Mouse (Mus musculus): ENCODE measurements around the gene Nkiras1. TPM values are rescaled to one million over a fixed set of nuclear protein-coding genes. Genes with fewer than 3 reads are reported as not detected.
"Not testable (repeated sequence)": the region's sequence is repeated elsewhere in the genome, so short reads cannot be mapped to it uniquely, and the experiment has no call there.

Nkiras1 gene
- polyA plus RNA-seq (2012; rRNA removed) = 26.1 and 28.8 TPM in 2 replicates

DNA sequence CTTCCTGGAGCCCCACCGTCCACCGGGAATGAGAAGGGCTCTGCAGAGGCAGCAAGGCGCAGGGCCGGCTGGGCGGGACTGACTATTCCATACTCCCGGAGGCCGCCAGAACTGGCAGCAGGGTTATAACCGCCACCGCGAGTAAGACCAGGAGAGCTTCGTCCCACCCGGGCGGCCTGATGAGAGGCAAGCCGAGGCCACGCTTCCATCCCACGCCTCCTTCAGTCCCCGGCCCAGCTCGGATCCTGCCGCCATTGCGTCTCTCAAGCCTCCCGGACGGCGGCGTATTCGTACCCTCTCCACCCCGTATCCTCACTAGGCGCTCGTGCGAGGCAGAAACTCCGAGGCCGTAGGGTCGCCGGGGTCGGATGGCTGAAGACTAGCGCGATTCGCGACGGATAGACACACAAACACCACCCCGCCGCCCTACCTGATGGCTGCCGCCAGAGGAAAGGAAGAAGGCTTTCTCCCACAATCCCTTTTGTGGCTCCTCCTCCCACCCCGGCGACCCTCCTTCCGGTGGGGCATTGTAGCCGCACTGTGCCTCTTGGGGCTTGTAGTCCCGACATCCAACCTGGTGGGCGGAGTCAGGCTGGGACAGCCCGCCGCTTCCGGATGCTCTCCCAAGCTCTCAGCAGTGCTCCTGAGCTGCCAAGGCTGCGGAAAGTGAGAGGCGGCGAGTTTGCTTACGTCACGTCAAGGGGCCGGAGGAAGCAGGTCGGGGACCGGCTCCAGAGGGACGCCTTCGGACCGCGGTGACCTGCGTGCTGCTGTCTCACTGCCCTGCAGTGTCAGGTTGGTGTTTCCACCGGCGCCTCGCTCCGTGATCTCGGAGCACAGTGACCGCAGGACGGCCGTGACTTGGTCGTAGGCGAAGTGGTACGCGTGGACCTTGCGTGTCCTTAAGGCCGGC lies at the start of gene Nkiras1, which contains the start of gene Rpl15:
TSS of gene Nkiras1 (plus strand) at position 608 of the 913 bp plus-strand sequence.
TSS of gene Rpl15 (minus strand) at position 863 of the 913 bp plus-strand sequence.
- peak; percentile 100 for DNase-seq (ENCODE audit: low read depth)
- peak; percentile 2; the same call in 1 of the 2 replicates for TF ChIP-seq CTCF (IDR thresholded peaks at IDR 0.05; ENCODE audit: borderline replicate concordance, extremely low read depth, insufficient read depth, insufficient read length)
- peak; percentile 69; the same call in 1 of the 2 replicates for TF ChIP-seq POLR2A (IDR thresholded peaks at IDR 0.05; ENCODE audit: borderline replicate concordance, extremely low read depth, insufficient read depth, insufficient read length, poor library complexity, severe bottlenecking)

DNA sequence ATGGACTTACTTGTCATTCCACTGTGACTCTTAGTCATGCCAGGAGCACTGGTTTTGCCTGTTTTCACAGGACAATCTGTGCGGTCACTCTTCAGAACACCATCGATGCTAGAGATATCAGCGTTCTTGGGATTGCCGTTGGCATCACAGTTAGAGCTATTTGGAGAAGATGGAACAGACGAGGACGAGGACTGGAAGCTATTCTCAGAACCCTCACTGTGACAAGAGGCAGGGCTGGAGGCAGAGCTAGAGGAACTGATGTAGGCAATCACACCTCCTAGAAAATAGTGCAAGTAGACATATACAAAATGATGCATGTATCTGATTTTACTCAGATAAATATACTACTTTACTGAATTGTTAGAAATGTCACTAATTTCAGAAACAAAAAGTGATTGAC lies 49.0 kb upstream of the Nkiras1 start:
- no peak for TF ChIP-seq CTCF (IDR thresholded peaks at IDR 0.05; ENCODE audit: borderline replicate concordance, extremely low read depth, insufficient read depth, insufficient read length)
- no peak for TF ChIP-seq POLR2A (IDR thresholded peaks at IDR 0.05; ENCODE audit: borderline replicate concordance, extremely low read depth, insufficient read depth, insufficient read length, poor library complexity, severe bottlenecking)
- DNase-seq (ENCODE audit: low read depth) = no peak

DNA sequence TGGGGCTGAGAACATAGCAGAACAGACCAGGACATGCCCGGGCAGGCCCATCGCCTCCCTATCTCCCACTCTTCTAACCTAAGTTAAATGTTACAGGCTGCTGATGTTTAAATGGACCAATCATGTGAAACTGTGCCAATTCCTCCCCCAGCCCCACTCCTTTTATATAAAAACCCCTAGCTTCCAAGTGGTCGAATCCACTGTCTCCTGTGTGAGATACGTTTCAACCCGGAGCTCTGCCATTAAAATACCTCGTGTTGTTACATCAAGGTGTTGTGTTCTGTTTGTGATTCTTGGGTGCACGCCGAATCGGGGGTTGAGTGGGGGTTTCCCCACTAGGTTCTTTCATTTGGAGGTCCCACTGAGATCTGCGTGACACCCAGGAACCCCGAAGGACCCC lies 45.5 kb upstream of the Nkiras1 start:
- DNase-seq (ENCODE audit: low read depth) = not testable (repeated sequence)

DNA sequence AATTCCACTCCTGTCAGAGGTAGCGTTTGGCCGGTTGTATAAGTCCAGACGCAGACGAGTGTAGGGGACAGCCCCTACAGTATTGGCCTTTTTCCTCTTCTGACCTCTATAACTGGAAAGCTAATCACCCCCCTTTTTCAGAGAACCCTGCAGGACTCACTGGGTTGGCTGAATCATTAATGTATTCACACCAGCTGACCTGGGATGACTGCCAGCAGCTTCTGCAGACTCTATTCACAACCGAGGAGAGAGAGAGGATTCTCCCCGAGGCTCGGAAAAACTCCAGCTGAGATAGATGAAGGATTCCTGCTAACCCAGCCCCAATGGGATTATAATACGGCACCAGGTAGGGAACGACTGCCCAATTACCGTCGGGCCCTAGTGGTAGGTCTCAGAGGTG lies 44.8 kb upstream of the Nkiras1 start:
- DNase-seq (ENCODE audit: low read depth) = peak; percentile 48

DNA sequence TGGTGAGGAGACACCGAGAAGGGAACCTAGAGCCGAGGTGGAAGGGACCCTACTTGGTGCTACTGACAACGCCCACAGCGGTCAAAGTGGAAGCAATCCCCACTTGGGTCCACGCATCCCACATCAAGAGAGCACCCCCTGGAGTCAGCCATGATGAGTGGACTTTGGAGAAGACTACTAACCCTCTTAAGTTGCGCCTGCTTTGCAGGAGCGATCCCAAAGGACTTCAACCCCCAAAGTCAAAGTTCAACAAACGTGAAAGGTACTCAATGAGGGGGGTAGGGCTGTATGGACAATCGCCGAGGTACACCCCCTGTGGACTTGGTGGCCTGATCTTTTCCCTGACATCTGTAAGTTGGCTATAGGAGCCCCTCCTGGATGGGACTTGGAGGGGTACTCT lies 41.2 kb upstream of the Nkiras1 start:
- not testable (repeated sequence) for DNase-seq (ENCODE audit: low read depth)

DNA sequence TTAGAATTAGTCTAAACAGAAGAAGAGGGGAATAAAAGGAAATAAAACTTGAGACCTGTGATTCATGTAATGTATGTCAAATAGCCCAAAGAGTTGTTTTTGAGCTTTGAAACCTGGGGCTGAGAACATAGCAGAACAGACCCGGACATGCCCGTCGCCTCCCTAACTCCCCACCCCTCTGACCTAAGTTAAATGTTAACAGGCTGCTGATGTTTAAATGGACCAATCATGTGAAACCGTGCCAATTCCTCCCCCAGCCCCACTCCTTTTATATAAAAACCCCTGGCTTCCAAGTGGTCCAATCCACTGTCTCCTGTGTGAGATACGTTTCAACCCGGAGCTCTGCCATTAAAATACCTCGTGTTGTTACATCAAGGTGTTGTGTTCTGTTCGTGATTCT lies 39.1 kb upstream of the Nkiras1 start:
- DNase-seq (ENCODE audit: low read depth) = not testable (repeated sequence)

DNA sequence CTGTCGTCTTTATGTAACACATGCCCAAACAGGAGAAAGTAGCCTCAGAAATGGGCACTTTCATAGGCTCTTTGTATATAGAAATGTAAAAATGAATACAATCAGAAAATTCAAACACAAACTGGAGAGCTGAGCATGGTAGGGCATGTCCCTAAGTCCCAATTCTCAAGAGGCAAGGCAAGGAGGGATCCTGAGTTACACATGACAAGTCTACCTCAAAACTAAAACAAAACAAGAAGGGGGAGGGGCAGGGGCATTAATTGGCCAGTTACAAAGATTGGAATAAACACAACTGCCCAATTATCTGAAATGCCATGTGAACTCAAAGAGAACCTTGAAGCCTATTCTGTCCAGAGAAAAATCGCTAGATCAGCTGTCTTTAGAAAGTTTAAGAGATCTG lies 37.9 kb upstream of the Nkiras1 start:
- TF ChIP-seq POLR2A (IDR thresholded peaks at IDR 0.05; ENCODE audit: borderline replicate concordance, extremely low read depth, insufficient read depth, insufficient read length, poor library complexity, severe bottlenecking) = no peak
- TF ChIP-seq CTCF (IDR thresholded peaks at IDR 0.05; ENCODE audit: borderline replicate concordance, extremely low read depth, insufficient read depth, insufficient read length) = no peak

DNA sequence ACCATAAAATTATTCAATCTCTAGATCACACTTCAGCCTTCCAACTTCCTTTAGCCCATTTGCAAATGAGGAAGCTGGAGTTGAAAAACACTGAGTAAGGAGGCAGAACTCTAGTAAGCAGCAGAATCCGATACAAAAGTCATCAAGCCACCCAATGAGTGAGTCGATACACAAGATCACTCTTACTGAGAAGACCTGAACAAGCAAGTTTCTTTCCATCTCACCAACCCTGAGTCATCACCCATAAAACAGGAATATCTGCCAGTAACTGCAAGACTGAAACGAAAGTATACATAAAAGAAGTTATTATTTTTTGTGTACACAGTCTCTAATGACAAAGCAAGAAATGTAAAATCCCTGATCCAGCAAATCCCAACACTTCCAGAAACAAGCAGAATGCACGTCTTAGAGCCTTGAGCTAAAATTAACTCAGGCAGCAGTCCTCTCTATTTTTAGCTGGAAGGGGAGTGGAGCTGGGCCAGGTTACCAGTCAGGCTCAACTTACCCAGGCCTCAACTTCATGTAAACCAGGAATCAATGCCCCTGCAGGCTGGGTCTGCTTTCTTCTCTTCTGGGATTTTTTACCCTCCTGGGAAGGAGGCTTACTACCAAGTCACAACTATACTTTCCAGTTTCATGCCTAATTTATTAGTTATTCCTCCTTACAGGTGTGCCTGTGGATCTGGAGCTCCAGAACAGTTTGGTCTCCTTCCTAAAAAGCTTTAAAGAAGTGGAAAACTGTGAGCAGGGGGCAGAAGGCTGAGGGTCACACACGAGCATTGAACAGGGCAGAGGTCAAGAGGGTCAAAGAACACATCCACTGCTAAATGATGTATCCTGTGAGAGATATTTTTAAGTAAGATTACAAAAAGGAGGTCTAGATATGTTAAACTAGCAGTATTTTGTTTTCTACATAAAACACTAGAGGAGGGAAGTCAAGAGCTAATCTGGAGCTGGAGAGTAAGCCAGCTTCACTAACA lies 36.7 kb upstream of the Nkiras1 start:
- DNase-seq (ENCODE audit: low read depth) = no peak
- TF ChIP-seq CTCF (IDR thresholded peaks at IDR 0.05; ENCODE audit: borderline replicate concordance, extremely low read depth, insufficient read depth, insufficient read length) (no peak), POLR2A (IDR thresholded peaks at IDR 0.05; ENCODE audit: borderline replicate concordance, extremely low read depth, insufficient read depth, insufficient read length, poor library complexity, severe bottlenecking) (no peak)

More for the DNA sequence above, 37.9 kb upstream of the Nkiras1 start:
- no peak for DNase-seq (ENCODE audit: low read depth)

DNA sequence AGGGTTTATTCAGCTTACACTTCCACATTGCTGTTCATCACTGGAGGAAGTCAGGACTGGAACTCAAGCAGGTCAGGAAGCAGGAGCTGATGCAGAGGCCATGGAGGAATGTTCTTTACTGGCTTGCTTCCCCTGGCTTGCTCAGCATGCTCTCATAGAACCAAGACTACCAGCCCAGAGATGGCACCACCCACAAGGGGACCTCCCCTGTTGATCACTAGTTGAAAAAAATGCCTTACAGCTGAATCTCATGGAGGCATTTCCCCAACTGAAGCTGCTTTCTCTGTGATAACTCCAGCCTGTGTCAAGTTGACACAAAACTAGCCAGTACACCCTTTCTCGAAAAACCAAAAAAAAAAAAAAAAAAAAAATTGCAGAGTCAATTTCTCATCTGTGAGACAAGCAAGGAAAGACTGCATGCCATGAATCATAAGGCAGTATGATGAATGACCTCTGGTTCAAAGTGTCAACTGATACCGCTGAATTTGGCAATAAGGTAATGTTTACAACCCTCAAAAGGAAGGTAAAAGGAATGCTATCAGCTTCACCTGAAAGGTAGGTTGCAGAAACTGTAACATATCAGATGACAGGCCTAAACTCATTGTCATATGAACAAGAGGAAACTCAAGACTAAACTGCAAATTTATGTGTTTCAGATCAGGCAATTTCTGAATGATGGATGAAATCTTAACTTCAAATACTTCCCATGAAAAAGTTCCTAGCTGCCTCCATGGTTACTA lies 34.3 kb upstream of the Nkiras1 start:
- DNase-seq (ENCODE audit: low read depth) = not testable (repeated sequence)

DNA sequence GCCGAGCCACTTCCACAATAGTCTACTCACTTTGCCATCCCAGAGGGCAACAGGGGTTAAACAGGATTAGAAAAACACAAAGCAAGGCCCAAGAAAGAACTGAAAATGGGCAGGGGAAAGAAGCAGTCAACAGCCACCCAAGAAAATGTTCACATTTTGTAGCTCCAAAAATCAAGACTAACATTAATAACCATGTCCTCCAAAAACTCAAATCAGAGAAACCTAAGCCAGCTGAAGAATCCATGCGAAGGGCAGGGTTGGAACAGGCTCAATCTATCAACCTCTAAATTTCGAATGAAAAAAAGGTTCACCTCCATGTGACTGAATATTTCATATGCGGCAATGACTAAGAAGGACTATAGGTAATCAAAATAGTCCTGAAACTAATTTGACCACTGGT lies 33.6 kb upstream of the Nkiras1 start:
- no peak for TF ChIP-seq POLR2A (IDR thresholded peaks at IDR 0.05; ENCODE audit: borderline replicate concordance, extremely low read depth, insufficient read depth, insufficient read length, poor library complexity, severe bottlenecking)
- no peak for TF ChIP-seq CTCF (IDR thresholded peaks at IDR 0.05; ENCODE audit: borderline replicate concordance, extremely low read depth, insufficient read depth, insufficient read length)
- no peak for DNase-seq (ENCODE audit: low read depth)

DNA sequence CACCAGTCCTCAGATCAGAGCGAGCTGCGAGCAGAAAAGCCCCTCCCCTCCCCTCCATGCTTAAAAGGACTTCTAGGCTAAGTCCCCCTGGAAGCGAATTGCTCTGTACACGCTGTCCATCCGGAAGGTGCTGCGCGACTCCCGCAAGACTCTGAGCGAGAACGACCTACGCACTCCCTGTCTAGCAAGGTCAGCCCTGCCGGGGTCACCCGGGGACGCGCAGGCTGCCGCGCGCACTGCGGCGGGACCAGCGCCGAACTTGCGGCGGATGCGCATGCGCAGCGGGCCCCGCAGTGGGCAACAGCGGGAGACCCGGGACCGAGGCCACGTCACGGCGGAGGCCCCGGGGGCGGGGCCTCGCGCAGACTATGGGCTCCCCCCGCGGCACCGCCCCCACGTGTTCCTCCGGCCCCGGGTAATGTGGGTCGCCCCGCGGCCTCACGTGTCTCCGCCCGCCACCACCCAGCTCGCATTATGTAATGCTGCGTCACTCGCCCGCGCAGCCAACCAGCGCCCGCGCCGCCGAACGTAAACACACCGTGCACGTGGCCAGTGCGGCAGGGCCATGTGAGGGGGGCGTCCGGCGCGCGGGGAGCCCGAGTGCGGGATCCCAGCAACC lies 32.7 kb upstream of the Nkiras1 start:
- TF ChIP-seq POLR2A (IDR thresholded peaks at IDR 0.05; ENCODE audit: borderline replicate concordance, extremely low read depth, insufficient read depth, insufficient read length, poor library complexity, severe bottlenecking) (peak; percentile 67; the same call in 1 of the 2 replicates), CTCF (IDR thresholded peaks at IDR 0.05; ENCODE audit: borderline replicate concordance, extremely low read depth, insufficient read depth, insufficient read length) (no peak)
- DNase-seq (ENCODE audit: low read depth) = peak; percentile 98

Measured in brain, embryonic 14.5 days (tissue).